Mouse (Mus musculus) heart, embryonic 11.5 days (tissue): Measurements from ENCODE around the gene Tldc2. TPM values are rescaled to one million over a fixed set of nuclear protein-coding genes. Genes with fewer than 3 reads are reported as not detected.
A peak's percentile ranks its signal among the peaks of the same experiment; 100 is the strongest.

Experiments
- ATAC-seq: fragments of 200-750 bp; cut with Nextera tagmentation; replicated peaks from 2 replicates; pipeline ENCODE4 v1.8.0; 2017; ENCODE audit warnings: moderate library complexity; ENCODE audit not compliant: insufficient number of reproducible peaks, low FRiP score, low TSS enrichment
- H3K27ac ChIP-seq: fragments of 300-500 bp; sonication (generic); 2 replicates; pipeline ENCODE4 v1.5.1; 2014; ENCODE audit warnings: mild to moderate bottlenecking, low read depth, low read length
- H3K27me3 ChIP-seq: fragments of 300-500 bp; sonication (generic); 2 replicates; pipeline ENCODE4 v1.6.1; 2014; ENCODE audit warnings: mild to moderate bottlenecking, low read length, mixed read lengths; ENCODE audit not compliant: control insufficient read depth, insufficient read depth
- H3K36me3 ChIP-seq: fragments of 300-500 bp; sonication (generic); 2 replicates; pipeline ENCODE4 v1.6.1; 2014; ENCODE audit warnings: mild to moderate bottlenecking, low read length, moderate library complexity, mixed read lengths; ENCODE audit not compliant: control insufficient read depth, insufficient read depth
- H3K4me1 ChIP-seq: fragments of 300-500 bp; sonication (generic); 2 replicates; pipeline ENCODE4 v1.6.1; 2014; ENCODE audit warnings: low read length; ENCODE audit not compliant: control insufficient read depth, insufficient read depth
- H3K4me2 ChIP-seq: fragments of 300-500 bp; sonication (generic); 2 replicates; pipeline ENCODE4 v1.6.1; 2014; ENCODE audit warnings: mild to moderate bottlenecking, moderate library complexity
- H3K4me3 ChIP-seq: fragments of 300-500 bp; sonication (generic); 2 replicates; pipeline ENCODE4 v1.5.1; 2014; ENCODE audit warnings: low read depth, low read length
- H3K9ac ChIP-seq: fragments of 300-500 bp; sonication (generic); 2 replicates; pipeline ENCODE4 v1.6.1; 2014; ENCODE audit warnings: mild to moderate bottlenecking, low read depth, low read length, moderate library complexity
- H3K9me3 ChIP-seq: fragments of 300-500 bp; sonication (generic); replicated peaks from 2 replicates; pipeline ENCODE4 v1.6.1; 2016; ENCODE audit warnings: low read length; ENCODE audit not compliant: control insufficient read depth
- WGBS: fragments of 180-500 bp; shearing (Covaris S2); extraction: QIAGEN DNeasy Blood & Tissue Kit; methylation state at CpG from one replicate; pipeline ENCODE4 v1.1.7; 2014; ENCODE audit not compliant: insufficient replicate concordance; 5-methylcytosine and 5-hydroxymethylcytosine counted together
- polyA plus RNA-seq: library from polyadenylated mRNA; unstranded; fragments of >200 nt; fragmentation: Nextera tagmentation; extraction: Ambion mirVana; gene quantifications from 2 replicates; pipeline ENCODE4 v1.2.1, GENCODE M21; 2014

Gene Tldc2
- polyA plus RNA-seq, 1 experiment from 2014 or later = 0.26 TPM

DNA sequence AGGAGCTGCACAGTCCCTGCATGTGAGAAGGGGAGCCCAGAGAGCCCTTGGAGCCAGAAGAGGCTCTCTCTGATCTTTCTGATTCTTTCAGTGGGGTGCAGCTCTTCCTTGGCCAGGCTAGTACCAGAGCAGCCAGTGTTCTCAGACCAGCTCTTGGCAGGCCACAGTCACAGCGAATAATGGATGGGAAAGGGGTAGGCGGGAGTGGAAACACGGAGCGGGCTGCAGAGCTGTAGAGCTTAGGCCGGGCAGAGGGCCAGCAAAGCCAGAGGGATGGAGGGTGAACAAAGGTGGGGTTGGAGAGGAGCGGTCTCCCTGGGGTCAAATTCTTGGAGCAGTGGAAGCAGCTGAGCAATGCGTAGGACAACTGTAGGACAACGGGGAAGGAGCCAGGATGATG is 5.2 kb downstream of the Tldc2 start:
- WGBS = 53% methylated on average over 8 of the region's 8 CpGs
- no peak for ATAC-seq
- Histone ChIP-seq H3K27ac (no peak overlapping the region), H3K9me3 (no peaks in the 10 kb centered on the region), H3K4me1 (peaks cover 15% of the 10 kb centered on the region; the same call in 1 of the 2 replicates), H3K27me3 (peaks cover 2% of the 10 kb centered on the region; the same call in 1 of the 2 replicates), H3K4me3 (no peak overlapping the region), H3K4me2 (no peak overlapping the region), H3K36me3 (no peaks in the 10 kb centered on the region), H3K9ac (no peak overlapping the region)

DNA sequence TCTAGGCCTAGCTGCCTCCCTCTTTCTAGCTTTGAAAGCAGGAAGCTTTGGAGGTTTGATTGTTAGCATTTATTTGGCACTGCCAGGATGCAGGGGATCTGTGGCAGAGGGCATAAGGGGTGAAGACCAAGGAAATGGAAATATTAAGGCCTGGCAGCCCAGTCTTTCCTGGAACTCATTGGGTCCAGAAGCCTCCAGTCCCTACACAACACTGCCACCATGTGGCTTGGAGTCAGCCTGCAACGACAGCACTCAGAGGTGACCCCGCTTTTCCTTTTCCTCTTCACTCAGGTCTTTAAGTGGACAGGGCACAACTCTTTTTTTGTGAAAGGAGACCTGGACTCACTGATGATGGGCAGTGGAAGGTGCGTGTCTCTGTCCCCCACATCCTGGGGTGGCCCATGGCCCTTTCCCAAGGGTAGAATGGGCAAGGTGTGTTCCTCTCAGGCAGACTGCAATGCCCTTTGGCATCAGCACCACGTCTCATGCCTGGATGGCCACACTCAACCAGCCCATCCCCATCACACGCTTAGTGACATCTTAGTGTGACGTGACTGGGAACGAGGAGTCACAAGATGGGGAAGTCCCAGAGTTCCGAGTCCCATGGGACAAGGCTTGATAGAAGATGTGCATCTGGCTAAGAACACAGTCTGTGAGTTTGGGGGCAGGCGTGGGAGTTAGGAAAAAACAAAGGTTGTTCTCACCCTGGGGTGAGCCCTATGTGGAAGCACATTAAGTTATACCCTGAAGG is 8.3 kb downstream of the Tldc2 start:
- ATAC-seq = no peak
- peaks cover 10% of the 10 kb centered on the region; the same call in 1 of the 2 replicates for H3K4me1 ChIP-seq
- H3K9ac ChIP-seq = no peak overlapping the region
- no peak overlapping the region for H3K4me3 ChIP-seq
- H3K27ac ChIP-seq = no peak overlapping the region
- H3K4me2 ChIP-seq = no peak overlapping the region
- H3K36me3 ChIP-seq = no peaks in the 10 kb centered on the region
- H3K9me3 ChIP-seq = no peaks in the 10 kb centered on the region
- WGBS = 57% methylated on average over 9 of the region's 9 CpGs
- H3K27me3 ChIP-seq = no peaks in the 10 kb centered on the region; the same call in 1 of the 2 replicates

DNA sequence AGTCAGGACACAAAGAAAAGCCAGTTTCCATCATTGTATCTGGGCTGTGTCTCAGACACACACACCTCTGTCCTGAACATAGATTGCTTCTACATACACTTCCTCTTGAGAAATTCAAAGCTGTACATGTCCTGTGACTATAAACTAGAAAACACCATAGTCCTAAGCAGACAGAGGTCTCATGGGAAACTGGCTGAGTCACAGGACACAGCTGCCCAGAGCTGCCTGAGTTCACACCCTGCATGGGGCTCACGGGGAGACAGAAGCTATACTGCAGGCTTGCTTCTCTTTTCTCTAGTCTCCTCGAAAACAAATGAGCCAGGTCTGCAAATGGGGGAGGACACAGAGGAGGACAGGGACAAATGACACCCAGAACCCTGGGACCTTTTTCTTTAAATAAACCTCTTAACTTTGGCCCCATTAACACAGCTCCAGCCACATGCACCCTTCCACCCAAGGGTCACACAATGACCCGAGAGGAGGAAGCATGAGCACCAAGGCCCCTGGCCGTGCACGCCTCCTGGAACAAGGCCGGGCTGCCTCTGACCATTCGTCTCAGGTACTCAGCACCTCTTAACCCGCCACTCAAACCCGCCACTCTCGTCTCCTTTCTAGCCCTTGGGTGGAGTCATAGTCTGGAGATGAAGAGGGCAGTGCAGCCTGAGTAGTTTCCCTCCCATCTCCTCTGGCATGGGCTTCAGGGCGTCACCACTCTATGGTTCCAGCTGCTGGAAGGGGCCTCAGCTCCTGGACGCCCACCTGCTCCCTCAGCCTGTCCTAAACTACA is 12.9 kb downstream of the Tldc2 start:
- no peak overlapping the region for H3K4me2 ChIP-seq
- H3K9me3 ChIP-seq = no peaks in the 10 kb centered on the region
- 68% methylated on average over 12 of the region's 12 CpGs for WGBS
- H3K4me3 ChIP-seq = no peak overlapping the region
- H3K27me3 ChIP-seq = no peaks in the 10 kb centered on the region
- no peak; the same call in 1 of the 2 replicates for ATAC-seq
- H3K36me3 ChIP-seq = peaks cover 4% of the 10 kb centered on the region
- H3K27ac ChIP-seq = peak overlapping the region; percentile 23; the same call in 1 of the 2 replicates
- H3K4me1 ChIP-seq = 0 out of 2 replicates have a peak, but pooled peaks cover 2% of the 10 kb centered on the region
- H3K9ac ChIP-seq = no peak overlapping the region

DNA sequence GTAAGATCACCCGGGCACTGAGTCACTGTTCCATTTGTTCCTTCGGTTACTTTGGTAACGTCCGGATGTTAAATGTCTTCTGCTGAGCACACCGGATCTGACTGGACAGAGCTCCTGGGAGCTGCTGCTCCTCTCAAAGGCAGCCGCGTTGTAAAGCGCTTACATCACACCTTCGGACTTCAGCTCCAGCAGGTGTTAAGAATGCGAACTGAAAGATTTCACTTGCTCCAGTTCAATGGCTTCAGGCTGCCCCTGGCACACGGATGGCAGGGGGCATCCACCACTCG is 13.4 kb downstream of the Tldc2 start:
- H3K9me3 ChIP-seq = no peaks in the 10 kb centered on the region
- 75% methylated on average over 12 of the region's 12 CpGs for WGBS
- 0 out of 2 replicates have a peak overlapping the region, but pooled peaks have one; percentile 23 for H3K27ac ChIP-seq
- no peak overlapping the region for H3K9ac ChIP-seq
- no peak overlapping the region for H3K4me2 ChIP-seq
- no peak for ATAC-seq
- H3K4me1 ChIP-seq = no peaks in the 10 kb centered on the region
- peaks cover 4% of the 10 kb centered on the region for H3K36me3 ChIP-seq
- no peak overlapping the region for H3K4me3 ChIP-seq
- no peaks in the 10 kb centered on the region for H3K27me3 ChIP-seq

DNA sequence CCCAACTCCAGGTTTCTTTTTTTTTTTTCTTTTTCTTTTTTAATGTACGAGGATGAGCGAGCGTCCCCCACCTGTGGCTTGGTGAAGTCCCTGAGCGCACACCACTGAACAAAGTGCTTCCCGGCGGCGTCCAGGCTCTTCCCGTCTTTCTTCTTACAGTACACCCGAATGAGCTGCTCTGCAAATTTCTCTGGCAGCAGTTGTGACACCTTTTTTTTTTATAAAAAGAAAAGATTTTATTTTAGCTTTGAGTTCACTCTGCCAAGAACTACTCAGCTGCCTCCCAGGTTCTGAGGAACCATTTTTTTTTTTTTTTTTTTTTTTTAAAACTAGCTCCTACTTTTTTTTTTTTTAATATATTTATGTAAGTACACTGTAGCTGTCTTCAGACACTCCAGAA is 14.8 kb downstream of the Tldc2 start:
- H3K27ac ChIP-seq = no peak overlapping the region
- no peak overlapping the region for H3K9ac ChIP-seq
- 95% methylated on average over 9 of the region's 9 CpGs for WGBS
- H3K36me3 ChIP-seq = peaks cover 4% of the 10 kb centered on the region
- ATAC-seq = no peak
- no peak overlapping the region for H3K4me2 ChIP-seq
- no peaks in the 10 kb centered on the region for H3K9me3 ChIP-seq
- no peak overlapping the region for H3K4me3 ChIP-seq
- no peaks in the 10 kb centered on the region for H3K27me3 ChIP-seq
- H3K4me1 ChIP-seq = no peaks in the 10 kb centered on the region

DNA sequence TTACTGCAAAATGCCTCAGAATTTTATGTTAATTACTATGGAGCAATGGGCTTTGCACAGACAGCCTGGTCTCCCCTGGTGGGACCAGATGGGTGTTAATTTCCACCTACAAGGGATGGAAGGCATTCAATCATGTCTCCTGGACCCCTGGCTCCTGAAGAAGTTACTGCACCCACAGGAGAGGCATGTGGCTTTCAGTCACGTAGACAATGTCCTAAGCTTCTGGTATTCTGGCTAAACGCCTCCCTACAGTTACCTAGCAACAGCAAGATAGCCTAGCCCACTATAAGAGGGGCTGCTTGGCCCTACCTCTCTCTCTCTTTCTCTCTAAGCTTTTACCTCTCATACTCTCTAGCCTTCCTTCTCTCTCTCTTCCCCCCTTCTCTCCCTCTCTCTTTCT is 15.4 kb downstream of the Tldc2 start:
- no peak for ATAC-seq
- Histone ChIP-seq H3K4me2 (no peak overlapping the region), H3K4me3 (no peak overlapping the region), H3K27ac (no peak overlapping the region), H3K27me3 (no peaks in the 10 kb centered on the region), H3K36me3 (peaks cover 4% of the 10 kb centered on the region), H3K4me1 (no peaks in the 10 kb centered on the region), H3K9ac (no peak overlapping the region), H3K9me3 (no peaks in the 10 kb centered on the region)
- WGBS = 56% methylated on average over 2 of the region's 2 CpGs

DNA sequence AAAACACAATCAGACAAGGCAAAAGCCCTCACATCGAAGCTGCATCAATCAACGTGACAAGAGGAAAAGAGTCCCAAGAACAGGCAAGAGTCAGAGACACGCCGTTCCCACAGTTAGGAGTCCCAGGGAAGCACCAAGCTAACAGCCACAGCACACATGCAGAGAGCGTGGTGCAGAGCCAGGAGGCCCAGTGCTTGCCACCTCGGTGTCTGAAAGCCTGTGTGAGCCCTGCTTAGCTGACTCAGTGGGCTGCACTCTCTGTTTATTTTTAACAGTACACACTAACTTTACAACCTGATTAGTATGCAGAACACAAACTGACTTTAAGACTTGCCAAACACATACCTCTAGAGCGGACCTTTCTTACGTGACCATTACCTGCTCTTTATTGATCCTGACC is 17.6 kb downstream of the Tldc2 start:
- H3K4me1 ChIP-seq = no peaks in the 10 kb centered on the region
- no peak overlapping the region for H3K4me3 ChIP-seq
- H3K27ac ChIP-seq = no peak overlapping the region
- H3K36me3 ChIP-seq = peaks cover 7% of the 10 kb centered on the region
- ATAC-seq = no peak
- WGBS = 79% methylated on average over 8 of the region's 8 CpGs
- no peaks in the 10 kb centered on the region for H3K27me3 ChIP-seq
- H3K9me3 ChIP-seq = no peaks in the 10 kb centered on the region
- H3K4me2 ChIP-seq = no peak overlapping the region
- H3K9ac ChIP-seq = no peak overlapping the region

DNA sequence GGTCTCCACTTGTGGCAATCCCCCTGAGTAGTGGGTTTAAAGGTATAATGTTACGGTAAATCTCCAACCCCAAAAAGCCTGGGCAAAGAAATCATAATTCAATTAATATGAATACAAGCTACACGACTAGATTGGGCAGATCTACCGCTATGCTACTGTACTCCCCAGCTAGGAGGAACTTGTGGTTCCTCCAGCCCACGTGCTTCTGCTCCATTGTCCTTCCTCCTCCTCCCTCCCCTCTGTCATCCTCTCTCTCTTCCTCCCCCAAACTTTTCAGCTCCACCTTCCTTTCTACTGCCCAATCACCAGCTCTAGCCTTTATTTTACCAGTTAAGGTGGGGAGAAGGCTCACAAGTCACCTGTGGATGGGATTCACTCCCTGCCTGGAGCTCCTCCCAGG is 21.4 kb downstream of the Tldc2 start:
- Histone ChIP-seq H3K4me1 (no peaks in the 10 kb centered on the region), H3K9ac (no peak overlapping the region), H3K4me3 (no peak overlapping the region), H3K4me2 (no peak overlapping the region), H3K27ac (no peak overlapping the region), H3K9me3 (no peaks in the 10 kb centered on the region), H3K27me3 (no peaks in the 10 kb centered on the region), H3K36me3 (peaks cover 12% of the 10 kb centered on the region)
- ATAC-seq = no peak
- 85% methylated on average over 4 of the region's 4 CpGs for WGBS
